Mouse (Mus musculus): Measurements from ENCODE around the gene Eloa. TPM values are rescaled to one million over a fixed set of nuclear protein-coding genes. Genes with fewer than 3 reads are reported as not detected.

Eloa gene
- total and polyA plus RNA-seq, 2 experiments: 7.3 to 16.7 TPM

DNA sequence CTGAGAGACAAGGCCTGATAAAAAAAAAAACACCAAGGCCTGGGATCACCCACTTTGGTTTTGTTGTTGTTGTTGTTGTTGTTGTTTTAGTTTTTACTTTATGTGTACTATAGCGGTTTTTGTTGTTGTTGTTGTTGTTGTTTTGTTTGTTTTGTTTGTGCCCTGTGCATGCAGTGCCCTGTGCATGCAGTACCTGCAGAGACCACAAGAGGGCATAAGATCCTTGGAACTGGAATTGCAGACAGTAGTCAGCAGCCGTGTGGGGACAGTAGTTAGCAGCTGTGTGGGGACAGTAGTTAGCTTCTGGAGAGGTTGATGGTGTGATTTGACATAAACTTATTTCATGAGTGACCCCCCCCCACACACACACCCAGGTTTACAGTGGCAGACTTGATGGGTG, 67.3 kb downstream of the Eloa start:
- TF ChIP-seq POLR2A (IDR thresholded peaks at IDR 0.05; ENCODE audit: extremely low read depth, insufficient read depth, low read length) (no peak), CTCF (IDR thresholded peaks at IDR 0.05; ENCODE audit: low read depth, low read length) (peak; percentile 84)
- Histone ChIP-seq H3K4me3 (ENCODE audit: insufficient read depth, low read depth, low read length) (no peak overlapping the region), H3K27me3 (ENCODE audit: control insufficient read depth, insufficient read depth, low read length) (no peaks in the 10 kb centered on the region), H3K9ac (ENCODE audit: low read depth, low read length) (no peak overlapping the region), H3K79me2 (ENCODE audit: control insufficient read depth, insufficient read depth, low read length) (no peaks in the 10 kb centered on the region; the same call in 1 of the 2 replicates), H3K36me3 (ENCODE audit: control insufficient read depth, insufficient read depth, low read length) (peaks cover 4% of the 10 kb centered on the region; the same call in 1 of the 2 replicates), H3K27ac (replicated peaks; ENCODE audit: insufficient read depth, low read depth, low read length) (no peak overlapping the region), H3K4me1 (ENCODE audit: control insufficient read depth, insufficient read depth, low read length) (peaks cover 41% of the 10 kb centered on the region)
- 9% methylated on average over 2 of the region's 2 CpGs for WGBS
- DNase-seq (ENCODE audit: extremely low read depth, low read depth, low spot score): peak; percentile 66

Other genes with a start within 250 kb of the Eloa start
- 32.9 and 37.0 TPM in 2 replicates for gene Srsf10, start 166.0 kb downstream of the Eloa start, total RNA-seq (2014; rRNA removed)
- 31.3 and 36.4 TPM in 2 replicates for gene Srsf10, start 166.0 kb downstream of the Eloa start, polyA plus RNA-seq (2012; rRNA removed)
- 37.3 and 56.5 TPM in 2 replicates for gene Pnrc2, start 147.9 kb downstream of the Eloa start, total RNA-seq (2014; rRNA removed)
- gene Pnrc2, start 147.9 kb downstream of the Eloa start, polyA plus RNA-seq (2012; rRNA removed): 6.7 and 12.2 TPM in 2 replicates
- 3.0 and 3.9 TPM in 2 replicates for gene Cnr2, start 126.4 kb downstream of the Eloa start, total RNA-seq (2014; rRNA removed)
- gene Cnr2, start 126.4 kb downstream of the Eloa start, polyA plus RNA-seq (2012; rRNA removed): 1.4 and 2.1 TPM in 2 replicates
- gene Fuca1, start 101.0 kb downstream of the Eloa start, total RNA-seq (2014; rRNA removed): 45.7 and 46.4 TPM in 2 replicates
- gene Fuca1, start 101.0 kb downstream of the Eloa start, polyA plus RNA-seq (2012; rRNA removed): 54.9 and 58.7 TPM in 2 replicates
- gene Hmgcl, start 75.3 kb downstream of the Eloa start, total RNA-seq (2014; rRNA removed): 179 and 187 TPM in 2 replicates
- 266 and 291 TPM in 2 replicates for gene Hmgcl, start 75.3 kb downstream of the Eloa start, polyA plus RNA-seq (2012; rRNA removed)
- gene Gale, start 58.0 kb downstream of the Eloa start, total RNA-seq (2014; rRNA removed): 34.2 and 38.5 TPM in 2 replicates
- 32.0 and 33.6 TPM in 2 replicates for gene Gale, start 58.0 kb downstream of the Eloa start, polyA plus RNA-seq (2012; rRNA removed)
- gene Lypla2, start 49.1 kb downstream of the Eloa start, total RNA-seq (2014; rRNA removed): 21.8 and 25.9 TPM in 2 replicates
- gene Lypla2, start 49.1 kb downstream of the Eloa start, polyA plus RNA-seq (2012; rRNA removed): 113 and 116 TPM in 2 replicates
- 20.3 and 21.0 TPM in 2 replicates for gene Pithd1, start 34.5 kb downstream of the Eloa start, total RNA-seq (2014; rRNA removed)
- 28.8 and 41.0 TPM in 2 replicates for gene Pithd1, start 34.5 kb downstream of the Eloa start, polyA plus RNA-seq (2012; rRNA removed)
- gene Rpl11, start 31.7 kb upstream of the Eloa start, total RNA-seq (2014; rRNA removed): 474 and 504 TPM in 2 replicates
- 162 and 170 TPM in 2 replicates for gene Rpl11, start 31.7 kb upstream of the Eloa start, polyA plus RNA-seq (2012; rRNA removed)
- 33.2 and 47.4 TPM in 2 replicates for gene Id3, start 121.7 kb upstream of the Eloa start, total RNA-seq (2014; rRNA removed)
- 181 and 274 TPM in 2 replicates for gene Id3, start 121.7 kb upstream of the Eloa start, polyA plus RNA-seq (2012; rRNA removed)
- gene E2f2, start 150.6 kb upstream of the Eloa start, total RNA-seq (2014; rRNA removed): 0.40 and 0.46 TPM in 2 replicates
- gene E2f2, start 150.6 kb upstream of the Eloa start, polyA plus RNA-seq (2012; rRNA removed): 0.75 and 0.76 TPM in 2 replicates
- gene Asap3, start 184.6 kb upstream of the Eloa start, total RNA-seq (2014; rRNA removed): 3.3 and 5.6 TPM in 2 replicates
- gene Asap3, start 184.6 kb upstream of the Eloa start, polyA plus RNA-seq (2012; rRNA removed): 5.2 and 5.8 TPM in 2 replicates
- 34.8 and 39.3 TPM in 2 replicates for gene Tcea3, start 226.0 kb upstream of the Eloa start, total RNA-seq (2014; rRNA removed)
- gene Tcea3, start 226.0 kb upstream of the Eloa start, polyA plus RNA-seq (2012; rRNA removed): 20.1 and 28.9 TPM in 2 replicates